ENCODE assay signal across 33 mouse cellular contexts in genomic region chr6:123286311-123286710, GRCm38 (mm10). TPM values are rescaled to one million over a fixed set of nuclear protein-coding genes. Genes with fewer than 3 reads are reported as not detected.
DNase-seq lines count a peak whose midpoint lies in the region; ATAC-seq lines count a peak whose summit lies in the region.
"Had no signal": no experiment of that assay in that cellular context is flagged by ENCODE, and none has a peak within 500 bp of the region (broad histone marks: within the 10 kb centered on the region; RNA-seq: fewer than 3 reads in every experiment).

No protein-coding gene starts in this region.

- no peak overlapping the region for H3K4me3 ChIP-seq in macrophage (ENCODE audit: inconsistent target)
- H3K4me3 ChIP-seq: embryonic facial prominence, embryonic 10.5 days; embryonic facial prominence, embryonic 13.5 days; erythroblast, embryonic 14.5 days; forebrain, embryonic 12.5 days; forebrain, embryonic 15.5 days; heart, adult 2 months; heart, embryonic 10.5 days; heart, embryonic 13.5 days; hindbrain, embryonic 12.5 days; hindbrain, embryonic 15.5 days had no signal

- H3K79me2 ChIP-seq in macrophage (ENCODE audit: inconsistent target): peaks cover 27% of the 10 kb centered on the region; the same call in 1 of the 2 replicates

- WGBS in macrophage (ENCODE audit: missing documents): 9% methylated on average over 2 of the region's 2 CpGs

- H3K27ac ChIP-seq in macrophage: peak overlapping the region; percentile 5; the same call in 1 of the 2 replicates
- H3K27ac ChIP-seq: embryonic facial prominence, embryonic 10.5 days; embryonic facial prominence, embryonic 13.5 days; forebrain, embryonic 12.5 days; forebrain, embryonic 15.5 days; heart, adult 2 months; heart, embryonic 10.5 days; heart, embryonic 13.5 days; hindbrain, embryonic 12.5 days; hindbrain, embryonic 15.5 days had no signal

- H3K36me3 ChIP-seq in macrophage (ENCODE audit: inconsistent target): no peaks in the 10 kb centered on the region
- H3K36me3 ChIP-seq: embryonic facial prominence, embryonic 10.5 days; embryonic facial prominence, embryonic 13.5 days; forebrain, embryonic 12.5 days; forebrain, embryonic 15.5 days; heart, embryonic 10.5 days; heart, embryonic 13.5 days; hindbrain, embryonic 12.5 days; hindbrain, embryonic 15.5 days had no signal

- DNase-seq in natural killer cell, adult 2 months (ENCODE audit: low spot score in 2 of 2): no peak
- DNase-seq in layer of hippocampus, adult 9-10 months (ENCODE audit: low spot score): no peak
- DNase-seq in Muller cell, postnatal 12 days (ENCODE audit: inconsistent ontology term): no peak
- DNase-seq: adrenal gland, postnatal 10 days; adrenal gland, postnatal 36 days; cerebellum, adult 11 months; cerebellum, adult 2 months; cerebellum, adult 9-11 months; cerebellum, postnatal 25 days; embryo, embryonic 11 days; gastrocnemius, postnatal 25 days; heart, adult 2 months; heart, postnatal 14 days; heart, postnatal 4 days had no signal

- peak; percentile 39 for ATAC-seq in common myeloid progenitor, adult 5-6 weeks (replicated peaks; ENCODE audit: low read depth, poor library complexity, severe bottlenecking)
- ATAC-seq in megakaryocyte progenitor cell, adult 5-6 weeks (replicated peaks; ENCODE audit: poor library complexity): peak; percentile 35
- ATAC-seq: forebrain, embryonic 15.5 days; Patski had no signal

RNA-seq across cellular contexts. Expression of gene Clec4e, which starts 3.4 kb away (rescaled TPM):
- 22.4 and 22.8 TPM in 2 replicates for total RNA-seq in common myeloid progenitor, adult 5-6 weeks (2017)
- 1,000 to 10,000 TPM in 10 of 26 experiments, 100 to 1,000 TPM in 13, 10 to 100 TPM in 3; 12.1 to 3,481 (median 600) TPM for total RNA-seq in macrophage (2018; cell fraction: chromatin; rRNA removed)
- total RNA-seq in macrophage (2018; cell fraction: cytosol; rRNA removed): 1,000 to 10,000 TPM in 2 of 26 experiments, 100 to 1,000 TPM in 17, 10 to 100 TPM in 7; 12.4 to 1,445 (median 317) TPM
- total RNA-seq in macrophage (2018; cell fraction: nucleus; rRNA removed): 1,000 to 10,000 TPM in 15 of 26 experiments, 100 to 1,000 TPM in 9, 10 to 100 TPM in 2; 22.2 to 4,021 (median 1,222) TPM
- polyA plus RNA-seq in macrophage (2018): 12.6 to 34.8 TPM (median 12.7 TPM) in 3 replicates
- 17.8 and 19.3 TPM in 2 replicates for total RNA-seq in megakaryocyte progenitor cell, adult 5-6 weeks (2015)
- 17.2 and 19.6 TPM in 2 replicates for total RNA-seq in megakaryocyte progenitor cell, adult 5-6 weeks (2017)
- total RNA-seq: ES-E14; gastrocnemius, adult 8-10 months; gastrocnemius, postnatal 25 days; heart, postnatal 4 days had no signal
- polyA plus RNA-seq: cerebellum, adult 2 months; cortical plate, adult 2 months; embryonic facial prominence, embryonic 10.5 days; embryonic facial prominence, embryonic 13.5 days; erythroblast, embryonic 14.5 days; forebrain, embryonic 12.5 days; forebrain, embryonic 15.5 days; hindbrain, embryonic 12.5 days; Patski had no signal

RNA-seq across cellular contexts. Expression of gene Vmn2r19, which starts 21.8 kb away (rescaled TPM):
- total RNA-seq in common myeloid progenitor, adult 5-6 weeks (2017): not detected in 2 replicates
- total RNA-seq in macrophage (2018; cell fraction: chromatin; rRNA removed): not detected
- not detected for total RNA-seq in macrophage (2018; cell fraction: cytosol; rRNA removed)
- not detected for total RNA-seq in macrophage (2018; cell fraction: nucleus; rRNA removed)
- polyA plus RNA-seq in macrophage (2018): not detected in 3 replicates
- not detected in 2 replicates for total RNA-seq in megakaryocyte progenitor cell, adult 5-6 weeks (2015)
- not detected in 2 replicates for total RNA-seq in megakaryocyte progenitor cell, adult 5-6 weeks (2017)
- total RNA-seq: adrenal gland, adult 18-20 months; adrenal gland, postnatal 10 days; adrenal gland, postnatal 36 days; ES-E14; gastrocnemius, adult 8-10 months; gastrocnemius, postnatal 25 days; heart, adult 2 months; heart, postnatal 14 days; heart, postnatal 4 days had no signal
- polyA plus RNA-seq: cerebellum, adult 2 months; cortical plate, adult 2 months; embryonic facial prominence, embryonic 10.5 days; embryonic facial prominence, embryonic 13.5 days; erythroblast, embryonic 14.5 days; forebrain, embryonic 12.5 days; forebrain, embryonic 15.5 days; gonadal fat pad, adult 2 months; heart, adult 2 months; heart, embryonic 10.5 days; heart, embryonic 13.5 days; heart, embryonic 16.5 days; hindbrain, embryonic 12.5 days; hindbrain, embryonic 15.5 days; Patski had no signal

RNA-seq across cellular contexts. Expression of gene Clec4d, which starts 24.4 kb away (rescaled TPM):
- 12.8 and 17.3 TPM in 2 replicates for total RNA-seq in common myeloid progenitor, adult 5-6 weeks (2017)
- total RNA-seq in macrophage (2018; cell fraction: chromatin; rRNA removed): 1,000 to 10,000 TPM in 8 of 26 experiments, 100 to 1,000 TPM in 18; 106 to 2,736 (median 498) TPM
- 1,000 to 10,000 TPM in 4 of 26 experiments, 100 to 1,000 TPM in 22; 230 to 1,458 (median 586) TPM for total RNA-seq in macrophage (2018; cell fraction: cytosol; rRNA removed)
- 1,000 to 10,000 TPM in 7 of 26 experiments, 100 to 1,000 TPM in 19; 113 to 1,952 (median 453) TPM for total RNA-seq in macrophage (2018; cell fraction: nucleus; rRNA removed)
- polyA plus RNA-seq in macrophage (2018): 522 to 1,042 TPM (median 881 TPM) in 3 replicates
- 10.5 and 11.3 TPM in 2 replicates for total RNA-seq in megakaryocyte progenitor cell, adult 5-6 weeks (2015)
- 4.1 and 15.2 TPM in 2 replicates for total RNA-seq in megakaryocyte progenitor cell, adult 5-6 weeks (2017)
- total RNA-seq: ES-E14; gastrocnemius, adult 8-10 months; gastrocnemius, postnatal 25 days had no signal
- polyA plus RNA-seq: cortical plate, adult 2 months; embryonic facial prominence, embryonic 10.5 days; embryonic facial prominence, embryonic 13.5 days; erythroblast, embryonic 14.5 days; forebrain, embryonic 12.5 days; forebrain, embryonic 15.5 days; heart, embryonic 10.5 days; heart, embryonic 13.5 days; hindbrain, embryonic 12.5 days; hindbrain, embryonic 15.5 days; Patski had no signal

RNA-seq across cellular contexts. Expression of gene Clec4n, which starts 56.7 kb away (rescaled TPM):
- total RNA-seq in common myeloid progenitor, adult 5-6 weeks (2017): not detected in 2 replicates
- 100 to 1,000 TPM in 3 of 26 experiments, 10 to 100 TPM in 20, 1 to 10 TPM in 3; 4.9 to 246 (median 20.3) TPM for total RNA-seq in macrophage (2018; cell fraction: chromatin; rRNA removed)
- 100 to 1,000 TPM in 16 of 26 experiments, 10 to 100 TPM in 10; 39.3 to 367 (median 181) TPM for total RNA-seq in macrophage (2018; cell fraction: cytosol; rRNA removed)
- 100 to 1,000 TPM in 12 of 26 experiments, 10 to 100 TPM in 14; 21.8 to 385 (median 70.8) TPM for total RNA-seq in macrophage (2018; cell fraction: nucleus; rRNA removed)
- polyA plus RNA-seq in macrophage (2018): 241 to 528 TPM (median 280 TPM) in 3 replicates
- 0.81 TPM in 1 of 2 replicates, not detected in the other for total RNA-seq in megakaryocyte progenitor cell, adult 5-6 weeks (2015)
- 0.54 and 1.2 TPM in 2 replicates for total RNA-seq in megakaryocyte progenitor cell, adult 5-6 weeks (2017)
- total RNA-seq: ES-E14; gastrocnemius, postnatal 25 days had no signal
- polyA plus RNA-seq: embryonic facial prominence, embryonic 10.5 days; erythroblast, embryonic 14.5 days; Patski had no signal
